Mouse (Mus musculus) layer of hippocampus, adult 8-10 months (tissue): ENCODE data around the gene Gpr37l1. TPM values are rescaled to one million over a fixed set of nuclear protein-coding genes. Genes with fewer than 3 reads are reported as not detected.

Experiments used
- DNase-seq, 2 experiments: peaks; one replicate each; pipeline ENCODE4 v3.0.0; 2022; ENCODE audit warnings: low spot score in 2 of 2
- total RNA-seq, 4 experiments: library from RNA; stranded (reverse); gene quantifications; 2 replicates each; pipeline ENCODE4 v1.2.4; 2022

The Gpr37l1 gene
- total RNA-seq, 4 experiments from 2014 or later, result 184 to 257 (median 204) TPM

DNA sequence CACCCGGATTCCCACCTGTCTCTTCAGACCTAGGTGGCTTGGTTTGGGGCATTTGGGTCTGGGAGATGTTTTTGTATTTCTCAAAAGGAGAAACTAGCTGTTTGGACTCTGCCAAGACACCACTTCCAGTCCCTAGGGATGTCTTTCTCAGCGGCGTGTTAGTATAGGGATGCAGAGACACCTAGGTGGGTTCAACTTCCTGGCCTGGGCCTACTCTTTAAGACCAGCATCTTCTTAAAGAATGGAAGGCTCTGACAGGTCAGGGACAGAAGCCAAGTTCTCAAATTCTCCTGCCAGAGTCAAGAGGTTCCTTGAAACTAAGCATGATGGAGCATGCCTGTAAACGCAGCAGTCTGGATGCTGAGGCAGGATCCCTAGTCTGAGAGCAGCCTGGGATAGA lies 19.0 kb downstream of the Gpr37l1 start:
- DNase-seq, result no peak

GRCm38 (mm10) chr1:135147702-135148058 lies 19.8 kb downstream of the Gpr37l1 start:
- no peak for DNase-seq

GRCm38 (mm10) chr1:135146946-135147701 lies 20.4 kb downstream of the Gpr37l1 start:
- peak; percentile 68 to 82 for DNase-seq

- peak in 1 of 2 experiments; percentile 74 for DNase-seq
These were observed 21.2 kb downstream of the Gpr37l1 start, which contains the start of gene Arl8a for GRCm38 (mm10) chr1:135146077-135146945. TSS of gene Arl8a (plus strand) at chr1:135146824.

GRCm38 (mm10) chr1:135143940-135144339 lies 23.5 kb downstream of the Gpr37l1 start:
- DNase-seq, result no peak

GRCm38 (mm10) chr1:135142452-135142851 lies 25.0 kb downstream of the Gpr37l1 start:
- no peak for DNase-seq

GRCm38 (mm10) chr1:135139906-135140305 lies 27.6 kb downstream of the Gpr37l1 start:
- DNase-seq, result no peak

GRCm38 (mm10) chr1:135136500-135136899 lies 31.0 kb downstream of the Gpr37l1 start:
- DNase-seq, result peak in 1 of 2 experiments; percentile 78

- no peak for DNase-seq
These were observed 32.2 kb downstream of the Gpr37l1 start for GRCm38 (mm10) chr1:135135111-135135787.

DNA sequence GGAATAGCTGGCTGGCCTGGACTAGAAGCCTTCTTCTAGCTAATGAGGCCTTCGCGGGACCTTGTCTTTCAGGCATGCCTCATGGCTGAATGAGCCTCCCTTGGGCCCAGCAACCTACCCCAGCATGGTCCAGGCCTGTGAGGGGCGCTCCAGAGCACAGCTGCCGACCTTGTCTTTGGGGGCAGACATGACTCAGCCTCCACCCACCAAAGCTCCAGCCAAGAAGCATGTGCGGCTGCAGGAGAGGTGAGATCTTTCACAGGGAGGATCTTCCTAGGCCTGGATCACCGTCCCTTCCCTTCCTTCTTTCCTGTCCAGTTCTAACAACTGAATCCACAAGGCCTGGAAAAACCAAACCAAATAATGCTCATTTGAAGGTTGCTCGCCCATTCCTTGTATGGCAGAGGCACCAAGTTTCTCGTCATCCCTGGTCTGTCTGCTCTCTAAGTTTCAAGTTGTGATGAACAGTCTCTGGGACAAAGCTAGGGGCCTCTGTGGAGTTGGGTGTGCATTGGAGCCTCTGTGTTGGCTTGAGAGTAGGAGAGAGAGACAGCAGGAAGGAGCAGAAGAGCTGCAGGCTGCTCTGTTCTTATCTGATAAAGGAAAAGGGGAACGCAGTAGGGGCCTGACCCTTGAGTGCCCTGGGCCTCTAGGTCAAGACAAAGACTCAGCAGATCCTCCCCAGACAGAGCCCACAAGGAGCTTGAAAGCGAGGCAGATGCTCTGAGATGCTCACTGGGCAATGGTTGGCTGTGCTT lies 33.6 kb downstream of the Gpr37l1 start:
- DNase-seq, result no peak

GRCm38 (mm10) chr1:135132893-135133369 lies 34.5 kb downstream of the Gpr37l1 start:
- no peak for DNase-seq

GRCm38 (mm10) chr1:135132473-135132872 lies 35.0 kb downstream of the Gpr37l1 start, which contains the start of gene Ptpn7:
TSS of gene Ptpn7 (plus strand) at chr1:135132700.
- DNase-seq, result no peak

DNA sequence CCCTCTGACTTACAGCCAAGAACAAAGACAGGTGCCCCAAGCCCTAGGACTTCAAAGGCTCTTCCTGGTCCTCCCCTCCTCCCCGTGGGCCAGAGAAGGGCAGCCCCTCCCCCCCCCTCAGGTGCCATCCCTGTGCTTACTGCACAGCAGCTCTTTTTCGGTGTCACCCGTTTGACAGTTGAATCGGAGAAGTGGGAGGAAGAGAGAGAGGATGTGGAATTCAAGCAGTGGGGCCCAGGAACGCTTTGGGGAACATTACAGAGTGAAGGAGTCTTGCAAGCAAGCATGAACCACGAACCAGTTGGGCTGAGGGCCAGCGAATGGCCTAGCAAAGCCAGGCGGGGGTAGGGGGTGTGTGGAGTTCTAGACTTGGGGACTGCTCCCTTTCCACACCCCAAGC lies 35.9 kb downstream of the Gpr37l1 start:
- no peak for DNase-seq

DNA sequence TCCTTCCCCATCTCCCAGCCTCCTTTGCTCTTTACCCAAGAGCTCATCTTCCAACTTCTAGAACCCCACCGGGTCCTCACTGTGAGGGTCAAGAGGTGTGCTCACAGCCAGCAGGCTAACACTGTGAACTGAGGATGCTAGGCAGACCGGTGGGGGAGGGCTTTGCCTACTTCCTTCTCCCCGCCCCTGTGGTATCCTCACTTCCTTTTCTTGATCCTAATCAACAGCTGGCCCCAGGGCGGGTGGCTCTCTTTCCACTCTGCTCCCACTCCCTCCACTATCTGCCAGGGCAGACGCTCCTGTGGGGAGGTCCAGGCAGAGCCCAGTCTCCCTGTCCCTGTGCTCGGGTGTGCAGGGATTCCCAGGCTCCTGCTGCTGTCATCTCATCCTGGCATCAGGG lies 36.4 kb downstream of the Gpr37l1 start:
- no peak for DNase-seq

DNA sequence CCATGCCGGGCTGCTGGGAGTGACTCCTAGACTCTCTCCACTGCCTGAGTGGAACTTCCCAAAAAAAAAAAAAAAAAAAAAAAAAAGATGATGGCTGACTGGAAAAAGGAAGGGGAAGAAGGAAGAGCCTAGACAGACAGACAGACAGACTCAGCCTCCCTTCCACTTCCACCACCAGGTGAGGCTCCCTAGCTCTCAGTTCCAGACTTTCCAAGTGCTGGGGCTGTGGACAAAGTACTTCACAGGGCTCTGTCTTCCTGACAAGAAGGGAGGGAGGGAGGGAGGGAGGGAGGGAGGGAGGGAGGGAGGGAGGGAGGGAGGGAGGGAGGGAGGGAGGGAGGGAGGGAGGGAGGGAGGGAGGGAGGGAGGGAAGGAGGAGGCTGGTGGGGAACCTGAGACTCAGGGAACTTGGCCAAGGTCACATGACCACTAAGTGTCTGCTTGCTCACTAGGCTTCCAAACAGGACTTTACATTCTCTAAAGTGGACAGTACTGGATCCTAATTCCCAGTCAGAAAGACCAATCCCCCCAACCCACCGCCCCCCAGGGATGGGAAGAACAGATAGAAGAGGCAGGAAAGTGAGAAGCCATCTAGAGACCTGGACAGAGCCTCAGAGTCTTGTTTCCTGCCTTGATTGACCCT lies 37.0 kb downstream of the Gpr37l1 start:
- no peak for DNase-seq

- DNase-seq, result no peak
These were observed 37.8 kb downstream of the Gpr37l1 start for GRCm38 (mm10) chr1:135129543-135130183.

DNA sequence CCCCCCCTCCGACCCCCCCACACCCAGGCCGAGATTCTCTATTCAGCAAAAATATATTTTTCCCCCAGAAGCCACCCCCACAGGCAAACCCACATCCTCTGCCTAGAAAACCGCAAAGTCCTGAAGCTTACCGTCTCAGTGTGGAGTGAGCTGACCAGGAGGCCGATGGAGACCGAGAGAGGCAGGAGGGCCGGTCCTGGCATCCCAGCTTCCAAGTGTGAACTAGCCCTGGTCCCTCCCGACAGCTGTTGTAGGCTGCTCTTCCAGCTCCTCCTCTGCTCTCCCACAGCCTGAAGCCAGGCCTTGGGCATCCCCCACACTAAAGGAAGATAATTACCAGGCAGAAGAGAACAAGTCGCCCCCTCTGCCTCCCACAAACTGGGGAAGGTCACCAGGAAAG lies 38.5 kb downstream of the Gpr37l1 start:
- no peak for DNase-seq

GRCm38 (mm10) chr1:135128011-135128441 lies 39.5 kb downstream of the Gpr37l1 start:
- no peak for DNase-seq

GRCm38 (mm10) chr1:135126443-135127027 lies 40.9 kb downstream of the Gpr37l1 start:
- no peak for DNase-seq
